Mouse (Mus musculus) forebrain, embryonic 15.5 days (tissue): ENCODE data around the gene Cadm2. TPM values are rescaled to one million over a fixed set of nuclear protein-coding genes. Genes with fewer than 3 reads are reported as not detected.
A peak's percentile ranks its signal among the peaks of the same experiment; 100 is the strongest.

Experiments used
- ATAC-seq: fragments of 200-750 bp; cut with Nextera tagmentation; replicated peaks from 2 replicates; pipeline ENCODE4 v1.8.0; 2017; ENCODE audit warnings: mild to moderate bottlenecking, moderate TSS enrichment, moderate library complexity
- H3K27ac ChIP-seq: fragments of 300-500 bp; sonication (generic); replicated peaks from 2 replicates; pipeline ENCODE4 v1.5.1; 2015; ENCODE audit warnings: mild to moderate bottlenecking, inconsistent platforms
- H3K27me3 ChIP-seq: fragments of 300-500 bp; sonication (generic); 2 replicates; pipeline ENCODE4 v1.6.1; 2015; ENCODE audit warnings: inconsistent platforms
- H3K36me3 ChIP-seq: fragments of 300-500 bp; sonication (generic); 2 replicates; pipeline ENCODE4 v1.6.1; 2015; ENCODE audit warnings: mild to moderate bottlenecking, inconsistent platforms
- H3K4me1 ChIP-seq: fragments of 300-500 bp; sonication (generic); 2 replicates; pipeline ENCODE4 v1.6.1; 2015; ENCODE audit warnings: inconsistent platforms
- H3K4me2 ChIP-seq: fragments of 300-500 bp; sonication (generic); replicated peaks from 2 replicates; pipeline ENCODE4 v1.6.1; 2015; ENCODE audit warnings: mild to moderate bottlenecking, inconsistent platforms
- H3K4me3 ChIP-seq: fragments of 300-500 bp; sonication (generic); 2 replicates; pipeline ENCODE4 v1.5.1; 2015; ENCODE audit warnings: mild to moderate bottlenecking, inconsistent platforms
- H3K9ac ChIP-seq: fragments of 300-500 bp; sonication (generic); replicated peaks from 2 replicates; pipeline ENCODE4 v1.6.1; 2015; ENCODE audit warnings: mild to moderate bottlenecking, inconsistent platforms
- H3K9me3 ChIP-seq: fragments of 300-500 bp; sonication (generic); 2 replicates; pipeline ENCODE4 v1.6.1; 2016; ENCODE audit warnings: inconsistent platforms
- WGBS: fragments of 180-500 bp; shearing (Covaris S2); methylation state at CpG from one replicate; pipeline ENCODE4 v1.1.7; 2015; ENCODE audit warnings: mixed read lengths; 5-methylcytosine and 5-hydroxymethylcytosine counted together
- polyA plus RNA-seq: library from polyadenylated mRNA; unstranded; fragments of >200 nt; fragmentation: Nextera tagmentation; extraction: Ambion mirVana; gene quantifications from 2 replicates; pipeline ENCODE4 v1.2.1, GENCODE M21; 2015

Cadm2 gene
- polyA plus RNA-seq, 1 experiment from 2014 or later: 36.4 TPM

DNA sequence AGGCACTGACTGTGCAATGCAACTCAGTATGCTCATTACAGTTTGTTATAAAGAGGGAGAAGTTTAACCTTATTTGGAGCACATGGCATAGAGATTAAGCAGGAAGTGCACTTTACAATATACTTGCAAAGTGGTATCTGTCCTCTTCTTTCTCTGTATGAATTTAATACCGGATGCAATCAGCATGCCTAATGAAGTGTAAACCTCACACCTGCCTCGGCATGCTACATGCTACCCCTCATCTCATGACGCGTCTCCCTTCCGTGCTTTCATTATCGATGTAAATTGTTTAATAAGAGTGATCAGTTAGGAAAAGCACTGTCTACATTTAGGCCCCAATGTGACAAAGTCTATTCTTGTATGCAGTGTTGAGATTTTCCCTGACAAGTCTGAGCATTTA lies 633.0 kb downstream of the Cadm2 start:
- Histone ChIP-seq H3K4me1 (no peaks in the 10 kb centered on the region), H3K27ac (no peak overlapping the region), H3K4me2 (no peak overlapping the region), H3K4me3 (no peak overlapping the region), H3K9ac (no peak overlapping the region), H3K9me3 (no peaks in the 10 kb centered on the region), H3K27me3 (no peaks in the 10 kb centered on the region), H3K36me3 (no peaks in the 10 kb centered on the region)
- WGBS: 62% methylated on average over 6 of the region's 6 CpGs
- ATAC-seq: no peak

GRCm38 (mm10) chr16:66986879-66987278 lies 633.8 kb downstream of the Cadm2 start:
- H3K27ac ChIP-seq: no peak overlapping the region
- ATAC-seq: no peak
- no peaks in the 10 kb centered on the region for H3K4me1 ChIP-seq
- WGBS: 73% methylated on average over 7 of the region's 7 CpGs
- H3K27me3 ChIP-seq: no peaks in the 10 kb centered on the region
- H3K4me2 ChIP-seq: no peak overlapping the region
- H3K9ac ChIP-seq: no peak overlapping the region
- no peaks in the 10 kb centered on the region for H3K36me3 ChIP-seq
- H3K9me3 ChIP-seq: no peaks in the 10 kb centered on the region
- H3K4me3 ChIP-seq: no peak overlapping the region

- Histone ChIP-seq H3K9me3 (no peaks in the 10 kb centered on the region), H3K4me3 (no peak overlapping the region), H3K27ac (no peak overlapping the region), H3K36me3 (no peaks in the 10 kb centered on the region), H3K4me1 (peaks cover 17% of the 10 kb centered on the region), H3K9ac (no peak overlapping the region), H3K27me3 (no peaks in the 10 kb centered on the region), H3K4me2 (no peak overlapping the region)
- ATAC-seq: no peak
- 65% methylated on average over 3 of the region's 3 CpGs for WGBS
These were observed 649.8 kb downstream of the Cadm2 start for GRCm38 (mm10) chr16:66970912-66971311.

DNA sequence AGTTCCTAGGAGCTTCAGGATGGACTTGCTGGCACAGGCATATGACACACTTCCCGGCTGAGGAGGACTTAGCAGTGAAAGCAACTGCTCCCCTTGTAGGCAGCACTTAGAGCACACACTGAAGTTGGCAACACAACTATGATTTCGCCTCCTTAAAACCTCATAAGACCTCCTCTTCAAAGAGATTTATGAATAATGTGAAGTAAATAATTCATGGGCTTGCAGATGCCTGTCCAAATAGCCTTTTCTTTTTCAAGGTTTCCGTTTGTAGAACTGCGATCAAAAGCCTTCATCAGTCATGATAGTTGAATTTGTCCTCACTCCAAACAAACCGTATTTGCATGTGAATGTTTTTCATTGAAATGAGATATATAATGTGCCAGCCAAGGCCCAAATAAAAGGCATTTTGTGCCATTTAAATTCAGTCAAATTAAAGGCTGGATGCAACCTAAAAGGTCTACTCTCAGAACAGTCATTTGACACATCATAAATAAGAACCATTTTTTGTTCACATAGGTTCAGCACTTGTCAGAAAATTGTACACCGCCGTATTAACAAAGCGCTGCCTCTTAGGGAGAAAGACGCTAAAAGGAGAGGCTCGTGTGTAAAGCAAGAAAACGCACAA lies 651.1 kb downstream of the Cadm2 start:
- Histone ChIP-seq H3K9ac (no peak overlapping the region), H3K27ac (peak overlapping the region; percentile 44), H3K4me2 (peak overlapping the region; percentile 20; the same call in 1 of the 2 replicates), H3K9me3 (no peaks in the 10 kb centered on the region), H3K27me3 (no peaks in the 10 kb centered on the region), H3K4me1 (peaks cover 17% of the 10 kb centered on the region), H3K4me3 (no peak overlapping the region), H3K36me3 (no peaks in the 10 kb centered on the region)
- WGBS: 18% methylated on average over 11 of the region's 11 CpGs
- ATAC-seq: peak; percentile 97

DNA sequence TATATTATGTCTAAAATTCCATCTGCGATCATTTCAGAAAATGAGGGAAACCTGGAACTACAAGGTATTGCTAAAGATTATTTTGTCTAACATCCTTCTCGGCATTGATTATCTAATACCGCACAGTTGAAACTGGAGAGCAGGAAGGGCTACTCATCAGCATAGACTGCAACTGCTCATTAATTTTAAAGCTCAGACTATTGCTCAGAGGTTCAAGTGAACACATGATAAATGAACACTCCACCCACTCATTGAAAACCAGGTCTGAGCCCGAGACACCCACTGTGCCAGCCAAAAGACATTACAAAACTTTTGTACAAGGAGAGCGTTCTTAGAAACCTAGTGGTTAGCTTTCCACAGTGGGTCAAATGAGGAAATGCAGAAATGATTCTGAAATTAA lies 652.4 kb downstream of the Cadm2 start:
- 44% methylated on average over 5 of the region's 5 CpGs for whole genome bisulfite sequencing
- no peaks in the 10 kb centered on the region for H3K36me3 ChIP-seq
- H3K4me1 ChIP-seq: peaks cover 17% of the 10 kb centered on the region
- H3K4me2 ChIP-seq: no peak overlapping the region
- no peak overlapping the region for H3K27ac ChIP-seq
- no peak overlapping the region for H3K4me3 ChIP-seq
- no peaks in the 10 kb centered on the region for H3K9me3 ChIP-seq
- ATAC-seq: no peak
- H3K9ac ChIP-seq: no peak overlapping the region
- H3K27me3 ChIP-seq: no peaks in the 10 kb centered on the region

DNA sequence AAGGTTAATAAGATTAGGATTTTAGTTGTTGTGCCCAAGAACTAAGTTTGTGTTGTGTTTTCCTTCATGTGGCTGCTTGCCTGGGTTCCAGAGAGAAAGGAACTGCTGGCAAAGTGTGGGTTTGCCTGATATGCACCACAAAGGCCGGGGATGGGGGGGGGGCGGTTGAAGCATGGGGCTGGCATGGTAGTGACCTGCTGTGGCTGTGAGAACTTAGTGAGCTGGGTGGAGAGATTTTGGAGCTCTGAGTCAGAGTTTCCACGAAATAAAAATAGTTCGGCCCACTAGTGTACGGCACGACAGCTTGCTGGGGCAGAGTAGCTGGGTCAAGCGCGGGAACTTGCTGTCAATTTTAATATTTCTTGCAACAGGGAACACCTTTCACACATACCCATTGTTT lies 653.0 kb downstream of the Cadm2 start:
- Histone ChIP-seq H3K27ac (no peak overlapping the region), H3K27me3 (no peaks in the 10 kb centered on the region), H3K4me3 (no peak overlapping the region), H3K4me2 (no peak overlapping the region), H3K9ac (no peak overlapping the region), H3K9me3 (no peaks in the 10 kb centered on the region), H3K4me1 (peaks cover 17% of the 10 kb centered on the region), H3K36me3 (no peaks in the 10 kb centered on the region)
- ATAC-seq: no peak
- 73% methylated on average over 8 of the region's 8 CpGs for WGBS

- no peak overlapping the region for H3K4me2 ChIP-seq
- no peaks in the 10 kb centered on the region for H3K27me3 ChIP-seq
- no peaks in the 10 kb centered on the region for H3K4me1 ChIP-seq
- ATAC-seq: no peak
- H3K4me3 ChIP-seq: no peak overlapping the region
- no peak overlapping the region for H3K9ac ChIP-seq
- no peak overlapping the region for H3K27ac ChIP-seq
- H3K9me3 ChIP-seq: no peaks in the 10 kb centered on the region
- H3K36me3 ChIP-seq: no peaks in the 10 kb centered on the region
- WGBS: 91% methylated on average over 3 of the region's 3 CpGs
These were observed 661.6 kb downstream of the Cadm2 start for GRCm38 (mm10) chr16:66959146-66959545.

- Histone ChIP-seq H3K9me3 (no peaks in the 10 kb centered on the region), H3K4me3 (no peak overlapping the region), H3K27ac (no peak overlapping the region), H3K27me3 (no peaks in the 10 kb centered on the region), H3K4me1 (no peaks in the 10 kb centered on the region), H3K36me3 (no peaks in the 10 kb centered on the region), H3K9ac (no peak overlapping the region), H3K4me2 (no peak overlapping the region)
- WGBS: 68% methylated on average over 2 of the region's 2 CpGs
- ATAC-seq: no peak
These were observed 664.8 kb downstream of the Cadm2 start for GRCm38 (mm10) chr16:66955876-66956275.

DNA sequence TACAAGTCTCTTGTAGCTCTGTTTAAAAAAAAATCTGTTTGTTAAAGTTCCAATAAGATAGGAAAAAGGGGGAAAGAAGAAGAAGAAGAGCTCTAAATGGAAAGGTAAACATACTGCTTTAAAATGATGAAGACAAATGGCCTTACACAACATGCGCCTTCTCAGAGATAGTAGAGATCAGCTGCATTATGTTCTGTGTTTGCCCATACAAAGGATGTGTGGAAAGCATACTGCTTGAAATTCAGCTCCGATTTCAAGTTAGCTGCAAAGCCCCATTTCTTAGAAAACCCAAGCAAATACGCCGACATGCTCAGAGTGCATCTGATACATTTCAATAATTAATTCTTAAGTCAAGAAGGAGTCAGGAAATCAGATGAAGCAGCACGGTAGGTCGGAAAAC lies 684.4 kb downstream of the Cadm2 start:
- no peaks in the 10 kb centered on the region for H3K4me1 ChIP-seq
- H3K36me3 ChIP-seq: no peaks in the 10 kb centered on the region
- no peak overlapping the region for H3K4me3 ChIP-seq
- no peak for ATAC-seq
- WGBS: 80% methylated on average over 6 of the region's 6 CpGs
- H3K27me3 ChIP-seq: no peaks in the 10 kb centered on the region
- no peaks in the 10 kb centered on the region for H3K9me3 ChIP-seq
- no peak overlapping the region for H3K9ac ChIP-seq
- H3K27ac ChIP-seq: no peak overlapping the region
- no peak overlapping the region for H3K4me2 ChIP-seq

DNA sequence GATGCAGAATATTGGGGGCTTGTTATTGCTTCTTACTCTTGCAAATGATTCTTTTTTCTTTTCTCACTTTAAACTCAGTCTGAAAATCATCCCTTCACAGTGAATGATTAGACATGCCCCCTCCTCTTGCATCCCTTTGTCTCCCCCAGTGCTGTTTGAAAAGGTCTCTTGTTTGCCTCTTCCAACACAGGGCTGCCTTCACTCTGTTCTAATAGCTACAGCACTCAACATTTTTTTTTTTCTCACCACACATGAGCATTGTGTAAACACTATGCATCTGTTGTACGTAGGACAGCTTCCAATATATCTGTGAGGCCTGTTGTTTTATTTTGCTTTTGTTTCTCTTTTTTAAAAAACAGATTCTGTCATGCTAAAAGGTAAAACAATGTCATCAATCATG lies 695.2 kb downstream of the Cadm2 start:
- Histone ChIP-seq H3K36me3 (no peaks in the 10 kb centered on the region), H3K4me3 (no peak overlapping the region), H3K9me3 (no peaks in the 10 kb centered on the region), H3K9ac (no peak overlapping the region), H3K27ac (no peak overlapping the region), H3K4me2 (no peak overlapping the region), H3K4me1 (0 out of 2 replicates have a peak, but pooled peaks cover 2% of the 10 kb centered on the region), H3K27me3 (no peaks in the 10 kb centered on the region)
- no peak for ATAC-seq
- WGBS: 13% methylated on average over 1 of the region's 1 CpGs

GRCm38 (mm10) chr16:66922753-66923152 lies 698.0 kb downstream of the Cadm2 start:
- ATAC-seq: no peak
- Histone ChIP-seq H3K9me3 (no peaks in the 10 kb centered on the region), H3K9ac (no peak overlapping the region), H3K27me3 (no peaks in the 10 kb centered on the region), H3K4me1 (0 out of 2 replicates have a peak, but pooled peaks cover 2% of the 10 kb centered on the region), H3K36me3 (no peaks in the 10 kb centered on the region), H3K27ac (no peak overlapping the region), H3K4me3 (no peak overlapping the region), H3K4me2 (no peak overlapping the region)
- 66% methylated on average over 2 of the region's 2 CpGs for WGBS

DNA sequence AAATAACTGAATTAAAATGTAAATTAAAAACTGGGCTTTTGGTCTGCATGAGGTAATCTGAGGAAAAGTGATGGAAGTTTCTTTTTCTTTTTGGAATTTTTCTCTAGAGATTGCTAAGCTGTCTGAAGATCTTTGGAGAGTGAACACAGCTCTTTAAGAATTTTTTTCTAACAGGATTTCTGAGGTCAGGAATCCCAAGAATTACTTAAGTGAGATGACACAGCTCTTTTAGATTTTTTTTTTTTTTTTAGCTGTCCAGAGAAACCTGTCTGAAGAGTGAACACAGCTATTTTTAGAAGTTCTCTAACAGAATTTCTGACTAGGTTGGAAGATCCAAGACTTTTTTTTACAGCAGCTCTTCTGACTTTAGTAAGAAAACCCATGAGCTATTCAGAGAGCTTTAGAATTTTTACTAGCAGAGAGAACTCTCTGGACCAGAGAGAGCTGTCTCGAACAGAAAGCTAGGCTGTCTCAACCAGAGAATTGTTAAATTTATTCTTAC lies 699.2 kb downstream of the Cadm2 start:
- Histone ChIP-seq H3K27me3 (no peaks in the 10 kb centered on the region), H3K9ac (no peak overlapping the region), H3K36me3 (no peaks in the 10 kb centered on the region), H3K27ac (no peak overlapping the region), H3K9me3 (no peaks in the 10 kb centered on the region), H3K4me1 (0 out of 2 replicates have a peak, but pooled peaks cover 2% of the 10 kb centered on the region), H3K4me3 (no peak overlapping the region), H3K4me2 (no peak overlapping the region)
- WGBS: 96% methylated on average over 1 of the region's 1 CpGs
- ATAC-seq: no peak

DNA sequence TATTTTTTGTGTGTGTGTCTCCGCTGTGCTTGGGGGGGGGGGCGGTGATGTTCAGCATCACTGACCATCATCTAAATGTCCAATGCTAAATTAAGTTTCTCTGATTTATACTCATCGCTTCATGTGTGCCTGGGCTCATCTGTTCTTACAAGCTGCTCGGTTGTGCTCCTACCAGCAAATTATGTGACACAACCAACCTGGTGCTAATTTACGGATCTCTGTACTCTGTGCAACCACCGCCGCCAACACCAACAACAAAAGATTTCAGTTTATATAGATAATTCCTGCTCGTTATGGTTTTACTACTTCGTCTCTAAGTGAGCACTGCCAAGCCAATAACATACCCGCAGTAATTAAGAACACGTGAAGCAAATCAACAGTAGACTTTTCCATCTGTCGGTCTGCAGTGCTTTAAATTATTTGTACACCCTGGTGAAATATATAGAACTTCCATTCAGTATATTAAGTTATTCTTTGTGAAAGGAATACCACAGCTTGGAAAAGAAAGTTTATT lies 700.8 kb downstream of the Cadm2 start:
- 57% methylated on average over 12 of the region's 12 CpGs for WGBS

More for the DNA sequence above, 700.8 kb downstream of the Cadm2 start:
- ATAC-seq: no peak
- Histone ChIP-seq H3K4me3 (no peak overlapping the region), H3K27me3 (no peaks in the 10 kb centered on the region), H3K27ac (no peak overlapping the region), H3K9me3 (no peaks in the 10 kb centered on the region), H3K36me3 (no peaks in the 10 kb centered on the region), H3K9ac (no peak overlapping the region), H3K4me1 (no peaks in the 10 kb centered on the region), H3K4me2 (no peak overlapping the region)
